Mouse (Mus musculus) hindbrain, embryonic 10.5 days (tissue): ENCODE data around the gene Olfr837. TPM values are rescaled to one million over a fixed set of nuclear protein-coding genes. Genes with fewer than 3 reads are reported as not detected.
"Not testable (repeated sequence)": the region's sequence is repeated elsewhere in the genome, so short reads cannot be mapped to it uniquely, and the experiment has no call there.

Experiments used
- DNase-seq: peaks from one replicate; pipeline ENCODE4 v3.0.0-alpha.2; 2017; ENCODE audit warnings: low spot score
- H3K27ac ChIP-seq: fragments of 300-500 bp; sonication (generic); 2 replicates; pipeline ENCODE4 v1.5.1; 2016; ENCODE audit warnings: mild to moderate bottlenecking, moderate library complexity
- H3K27me3 ChIP-seq: fragments of 300-500 bp; sonication (generic); 2 replicates; pipeline ENCODE4 v1.6.1; 2016; ENCODE audit warnings: mild to moderate bottlenecking; ENCODE audit not compliant: poor library complexity, insufficient read depth, severe bottlenecking
- H3K36me3 ChIP-seq: fragments of 300-500 bp; sonication (generic); 2 replicates; pipeline ENCODE4 v1.6.1; 2016; ENCODE audit warnings: mild to moderate bottlenecking, moderate library complexity
- H3K4me1 ChIP-seq: fragments of 300-500 bp; sonication (generic); replicated peaks from 2 replicates; pipeline ENCODE4 v1.6.1; 2016; ENCODE audit warnings: mild to moderate bottlenecking
- H3K4me3 ChIP-seq: fragments of 300-500 bp; sonication (generic); 2 replicates; pipeline ENCODE4 v1.5.1; 2016; ENCODE audit warnings: mild to moderate bottlenecking, moderate library complexity
- H3K9me3 ChIP-seq: fragments of 300-500 bp; sonication (generic); 2 replicates; pipeline ENCODE4 v1.6.1; 2016; ENCODE audit warnings: mild to moderate bottlenecking, moderate library complexity
- WGBS: fragments of 180-500 bp; shearing (Covaris S2); methylation state at CpG from one replicate; pipeline ENCODE4 v1.1.7; 2016; 5-methylcytosine and 5-hydroxymethylcytosine counted together
- polyA plus RNA-seq: library from polyadenylated mRNA; unstranded; fragments of >200 nt; fragmentation: Nextera tagmentation; extraction: Ambion mirVana; gene quantifications from 2 replicates; pipeline ENCODE4 v1.2.1, GENCODE M21; 2016

The Olfr837 gene
- not detected in 2 replicates for polyA plus RNA-seq

DNA sequence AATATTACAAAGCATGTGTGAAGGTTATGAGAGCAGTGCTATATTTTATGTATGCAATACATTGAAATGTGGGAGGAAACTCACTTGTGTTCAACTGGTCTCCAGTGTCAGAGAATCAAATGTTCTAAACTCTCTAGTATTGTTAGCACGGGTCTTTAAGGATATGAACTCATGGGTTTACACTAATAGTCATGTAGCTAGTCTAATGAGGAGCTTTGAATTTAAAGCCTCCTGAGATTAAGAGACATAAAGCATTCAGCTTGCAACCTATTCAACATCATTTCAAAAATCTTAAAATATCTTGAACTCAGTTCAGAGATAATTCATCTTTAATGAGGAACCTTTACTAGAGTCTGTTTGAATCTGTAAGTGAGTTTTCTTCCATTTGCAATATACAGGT is at the start of gene Olfr837:
TSS of gene Olfr837 (plus strand) at position 301 of the 400 bp plus-strand sequence.
- H3K27ac ChIP-seq = no peak within 1 kb of the TSS
- H3K4me3 ChIP-seq = no peak within 1 kb of the TSS
- no peaks in the 10 kb centered on the region for H3K4me1 ChIP-seq
- no peaks in the 10 kb centered on the region for H3K27me3 ChIP-seq
- WGBS = 85% methylated on average over 1 of the region's 1 CpGs
- no peak for DNase-seq
- peaks cover 10% of the 10 kb centered on the region; the same call in 1 of the 2 replicates for H3K9me3 ChIP-seq
- H3K36me3 ChIP-seq = no peaks in the 10 kb centered on the region

DNA sequence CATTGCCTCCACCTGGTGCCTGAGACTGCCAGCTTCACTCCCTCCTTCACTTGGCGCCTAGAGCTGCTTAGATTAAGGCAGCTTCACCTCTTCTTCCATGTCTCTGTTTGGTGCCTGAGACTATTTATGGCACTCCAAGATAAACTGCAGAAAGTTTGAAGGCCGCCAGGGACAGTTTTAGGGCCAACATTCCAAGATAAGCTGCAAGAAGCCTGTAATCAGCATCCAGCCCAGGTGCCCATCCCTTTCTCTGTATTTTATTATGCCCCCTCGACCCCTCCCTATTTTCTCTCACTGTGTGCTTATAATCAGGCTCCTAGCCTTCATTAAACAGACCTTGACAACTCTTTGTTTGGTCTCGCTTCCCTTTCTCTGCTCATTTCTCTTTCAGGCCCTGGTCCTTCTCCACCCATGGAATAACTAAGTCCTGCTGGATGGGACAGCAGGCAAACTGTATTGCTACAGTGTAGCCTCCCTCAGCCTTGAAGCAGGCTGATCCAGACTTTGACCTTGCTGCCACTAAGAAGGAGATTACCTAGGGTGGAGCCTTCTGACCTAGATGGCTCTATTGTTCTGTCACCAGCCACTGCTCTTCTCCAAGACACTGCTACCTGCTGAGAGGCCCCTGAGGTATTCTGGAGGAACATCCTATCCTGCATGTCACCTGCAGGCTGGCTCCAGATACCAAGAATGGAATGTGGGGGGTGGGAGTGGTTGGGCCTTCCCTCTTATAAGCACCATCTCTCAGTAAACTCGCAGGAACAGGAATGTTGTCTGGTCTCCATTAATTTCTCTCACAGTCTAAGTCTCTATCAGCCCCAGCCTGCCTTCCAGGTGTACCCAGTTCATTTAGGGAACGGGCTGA is 43.0 kb upstream of the Olfr837 start:
- not testable (repeated sequence) for H3K27ac ChIP-seq, H3K27me3 ChIP-seq, H3K4me3 ChIP-seq, DNase-seq, H3K36me3 ChIP-seq, H3K4me1 ChIP-seq
- peaks cover 23% of the 10 kb centered on the region for H3K9me3 ChIP-seq
- WGBS = 69% methylated on average over 6 of the region's 6 CpGs

DNA sequence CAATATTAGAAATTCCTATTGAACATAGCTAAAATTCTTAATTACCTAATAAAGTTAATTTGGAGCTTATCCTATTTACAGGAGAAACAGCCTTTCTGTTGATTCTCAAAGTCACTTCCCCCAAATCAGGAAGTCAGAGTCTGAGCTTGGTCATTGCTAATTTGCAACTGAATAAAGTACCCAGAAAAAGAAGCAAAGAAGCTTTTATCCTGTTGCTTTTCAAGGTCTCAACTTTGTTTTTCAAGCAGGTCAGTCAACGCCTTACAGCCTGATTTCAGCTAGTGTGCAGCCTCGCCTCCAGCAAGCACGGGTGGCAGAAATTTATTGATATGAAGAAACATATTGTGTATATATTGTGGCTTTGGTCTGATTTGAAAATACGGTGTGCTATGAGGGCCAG is 38.8 kb upstream of the Olfr837 start:
- no peak overlapping the region for H3K4me3 ChIP-seq
- no peaks in the 10 kb centered on the region for H3K4me1 ChIP-seq
- no peak overlapping the region for H3K27ac ChIP-seq
- 83% methylated on average over 4 of the region's 4 CpGs for WGBS
- peaks cover 18% of the 10 kb centered on the region for H3K9me3 ChIP-seq
- no peak for DNase-seq
- no peaks in the 10 kb centered on the region for H3K36me3 ChIP-seq
- H3K27me3 ChIP-seq = no peaks in the 10 kb centered on the region

- no peaks in the 10 kb centered on the region for H3K27me3 ChIP-seq
- no peak for DNase-seq
- no peaks in the 10 kb centered on the region for H3K4me1 ChIP-seq
- H3K4me3 ChIP-seq = no peak within 1 kb of the TSS
- H3K9me3 ChIP-seq = peaks cover 2% of the 10 kb centered on the region; the same call in 1 of the 2 replicates
- no peaks in the 10 kb centered on the region for H3K36me3 ChIP-seq
- no peak within 1 kb of the TSS for H3K27ac ChIP-seq
Observed at GRCm38 (mm10) chr9:19120082-19120481, 16.0 kb upstream of the Olfr837 start, which contains the start of gene Olfr836. Gene Olfr836, plus strand, starts transcription at chr9:19120382.

- 80% methylated on average over 1 of the region's 1 CpGs for WGBS
- no peaks in the 10 kb centered on the region for H3K36me3 ChIP-seq
- peaks cover 20% of the 10 kb centered on the region for H3K9me3 ChIP-seq
- H3K27ac ChIP-seq = no peak within 1 kb of the TSS
- H3K4me1 ChIP-seq = no peaks in the 10 kb centered on the region
- no peak for DNase-seq
- no peak within 1 kb of the TSS for H3K4me3 ChIP-seq
- no peaks in the 10 kb centered on the region for H3K27me3 ChIP-seq
Observed at GRCm38 (mm10) chr9:19177212-19177611, 41.1 kb downstream of the Olfr837 start, which contains the start of gene Olfr839-ps1. Gene Olfr839-ps1, minus strand, starts transcription at chr9:19177312.

Other genes with a start within 250 kb of the Olfr837 start
- not detected in 2 replicates for gene Olfr832, start 199.2 kb upstream of the Olfr837 start, polyA plus RNA-seq
- not detected in 2 replicates for gene Olfr834, start 148.3 kb upstream of the Olfr837 start, polyA plus RNA-seq
- not detected in 2 replicates for gene Olfr835, start 103.6 kb upstream of the Olfr837 start, polyA plus RNA-seq
- gene Olfr836, start 15.9 kb upstream of the Olfr837 start, polyA plus RNA-seq = not detected in 2 replicates
- not detected in 2 replicates for gene Olfr839-ps1, start 41.0 kb downstream of the Olfr837 start, polyA plus RNA-seq
- not detected in 2 replicates for gene Olfr843, start 115.7 kb downstream of the Olfr837 start, polyA plus RNA-seq
- not detected in 2 replicates for gene Olfr844, start 180.0 kb downstream of the Olfr837 start, polyA plus RNA-seq
- gene Olfr845, start 200.1 kb downstream of the Olfr837 start, polyA plus RNA-seq = not detected in 2 replicates
- not detected in 2 replicates for gene Olfr846, start 227.7 kb downstream of the Olfr837 start, polyA plus RNA-seq
- not detected in 2 replicates for gene Olfr847, start 242.4 kb downstream of the Olfr837 start, polyA plus RNA-seq